Mouse (Mus musculus) kidney, postnatal 0 days (tissue): ENCODE results near the gene Slain2. TPM values are rescaled to one million over a fixed set of nuclear protein-coding genes. Genes with fewer than 3 reads are reported as not detected.

Experiments used
- ATAC-seq: fragments of 200-750 bp; cut with Nextera tagmentation; replicated peaks from 2 replicates; pipeline ENCODE4 v1.8.0; 2017; ENCODE audit warnings: low read depth, moderate number of reproducible peaks, moderate TSS enrichment, moderate library complexity; ENCODE audit not compliant: low FRiP score
- DNase-seq: peaks from one replicate; pipeline ENCODE4 v3.0.0-alpha.2; 2016; ENCODE audit warnings: low spot score
- H3K27ac ChIP-seq: fragments of 300-500 bp; sonication (generic); 2 replicates; pipeline ENCODE4 v1.5.1; 2014; ENCODE audit warnings: mild to moderate bottlenecking
- H3K27me3 ChIP-seq: fragments of 300-500 bp; sonication (generic); 2 replicates; pipeline ENCODE4 v1.6.1; 2014; ENCODE audit warnings: low read length, mixed read lengths; ENCODE audit not compliant: insufficient read depth
- H3K36me3 ChIP-seq: fragments of 300-500 bp; sonication (generic); 2 replicates; pipeline ENCODE4 v1.6.1; 2014; ENCODE audit warnings: low read length, mixed read lengths; ENCODE audit not compliant: insufficient read depth
- H3K4me1 ChIP-seq: fragments of 300-500 bp; sonication (generic); replicated peaks from 2 replicates; pipeline ENCODE4 v1.6.1; 2014; ENCODE audit warnings: antibody characterized with exemption, low read length, mixed read lengths; ENCODE audit not compliant: insufficient read depth
- H3K4me2 ChIP-seq: fragments of 300-500 bp; sonication (generic); 2 replicates; pipeline ENCODE4 v1.6.1; 2014; ENCODE audit warnings: mild to moderate bottlenecking, low read length, moderate library complexity, mixed read lengths
- H3K4me3 ChIP-seq: fragments of 300-500 bp; sonication (generic); replicated peaks from 2 replicates; pipeline ENCODE4 v1.5.1; 2014; ENCODE audit warnings: low read depth, low read length
- H3K9ac ChIP-seq: fragments of 300-500 bp; sonication (generic); 2 replicates; pipeline ENCODE4 v1.6.1; 2014; ENCODE audit warnings: low read depth, low read length
- H3K9me3 ChIP-seq: fragments of 300-500 bp; sonication (generic); replicated peaks from 2 replicates; pipeline ENCODE4 v1.6.1; 2016; ENCODE audit warnings: low read length, inconsistent platforms, mixed read lengths
- CTCF ChIP-seq: IDR thresholded peaks from 2 replicates; pipeline ENCODE4 v1.5.1; 2016; ENCODE audit warnings: antibody characterized with exemption, low read depth, mild to moderate bottlenecking, moderate library complexity
- WGBS: fragments of 180-500 bp; shearing (Covaris S2); extraction: QIAGEN DNeasy Blood & Tissue Kit; methylation state at CpG from one replicate; pipeline ENCODE4 v1.1.7; 2014; 5-methylcytosine and 5-hydroxymethylcytosine counted together
- polyA plus RNA-seq: library from polyadenylated mRNA; unstranded; fragments of >200 nt; fragmentation: Nextera tagmentation; extraction: Ambion mirVana; gene quantifications from 2 replicates; pipeline ENCODE4 v1.2.1, GENCODE M21; 2015

Gene Slain2
- polyA plus RNA-seq, 1 experiment from 2014 or later = 14.6 TPM

DNA sequence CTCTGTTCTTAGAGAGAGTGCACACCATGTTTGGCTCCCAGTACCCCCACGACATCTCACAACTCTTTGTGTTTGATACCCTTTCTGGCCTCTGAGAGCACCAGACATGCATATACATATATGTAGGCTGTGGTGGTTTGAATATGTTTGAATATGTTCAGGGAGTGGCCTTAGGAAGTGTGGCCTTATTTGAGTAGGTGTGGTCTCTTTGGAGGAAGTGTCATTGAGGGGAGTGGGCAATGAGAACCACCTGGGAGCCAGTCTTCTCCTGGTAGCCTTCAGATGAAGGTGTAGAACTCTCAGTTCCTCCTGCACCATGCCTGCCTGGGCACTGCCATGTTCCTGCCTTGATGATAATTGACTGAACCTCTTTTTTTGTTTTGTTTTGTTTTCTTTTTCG is 25.2 kb downstream of the Slain2 start:
- no peak for TF ChIP-seq CTCF
- H3K27ac ChIP-seq = no peak overlapping the region
- 97% methylated on average over 2 of the region's 2 CpGs for WGBS
- no peak overlapping the region for H3K4me3 ChIP-seq
- no peaks in the 10 kb centered on the region for H3K4me1 ChIP-seq
- H3K36me3 ChIP-seq = 0 out of 2 replicates have a peak, but pooled peaks cover 3% of the 10 kb centered on the region
- no peak overlapping the region for H3K9ac ChIP-seq
- no peak overlapping the region for H3K4me2 ChIP-seq
- H3K9me3 ChIP-seq = no peaks in the 10 kb centered on the region
- ATAC-seq (no peak), DNase-seq (no peak)
- no peaks in the 10 kb centered on the region for H3K27me3 ChIP-seq

DNA sequence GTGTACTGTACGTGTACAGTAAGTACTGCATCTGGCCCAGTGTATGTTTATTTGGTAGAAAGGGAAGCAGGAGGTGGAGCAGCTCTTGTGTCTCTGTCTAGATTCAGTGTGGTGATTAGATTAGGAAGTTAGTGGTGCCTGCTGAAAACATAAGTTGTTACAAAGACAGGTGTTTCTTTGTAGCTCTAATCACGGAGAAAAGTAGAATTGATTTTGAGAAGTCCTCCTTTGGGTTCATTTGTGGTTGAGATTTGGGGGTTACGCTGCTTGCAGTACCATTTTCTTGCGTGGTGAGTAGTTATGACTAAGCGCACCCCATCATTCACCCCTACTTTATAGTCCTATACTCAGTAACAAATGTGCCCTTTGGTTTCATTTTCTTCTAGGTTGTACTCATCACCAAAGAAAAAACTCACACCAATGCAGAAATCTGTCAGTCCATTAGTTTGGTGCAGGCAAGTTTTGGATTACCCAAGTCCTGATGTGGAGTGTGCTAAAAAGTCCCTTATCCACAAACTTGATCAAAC is 26.9 kb downstream of the Slain2 start:
- H3K36me3 ChIP-seq = 0 out of 2 replicates have a peak, but pooled peaks cover 3% of the 10 kb centered on the region
- H3K4me3 ChIP-seq = no peak overlapping the region
- no peak for DNase-seq
- TF ChIP-seq CTCF = no peak
- WGBS = 89% methylated on average over 5 of the region's 5 CpGs
- H3K27ac ChIP-seq = no peak overlapping the region
- H3K9me3 ChIP-seq = no peaks in the 10 kb centered on the region
- H3K4me1 ChIP-seq = no peaks in the 10 kb centered on the region
- no peak overlapping the region for H3K4me2 ChIP-seq
- no peaks in the 10 kb centered on the region for H3K27me3 ChIP-seq
- no peak for ATAC-seq
- no peak overlapping the region for H3K9ac ChIP-seq

DNA sequence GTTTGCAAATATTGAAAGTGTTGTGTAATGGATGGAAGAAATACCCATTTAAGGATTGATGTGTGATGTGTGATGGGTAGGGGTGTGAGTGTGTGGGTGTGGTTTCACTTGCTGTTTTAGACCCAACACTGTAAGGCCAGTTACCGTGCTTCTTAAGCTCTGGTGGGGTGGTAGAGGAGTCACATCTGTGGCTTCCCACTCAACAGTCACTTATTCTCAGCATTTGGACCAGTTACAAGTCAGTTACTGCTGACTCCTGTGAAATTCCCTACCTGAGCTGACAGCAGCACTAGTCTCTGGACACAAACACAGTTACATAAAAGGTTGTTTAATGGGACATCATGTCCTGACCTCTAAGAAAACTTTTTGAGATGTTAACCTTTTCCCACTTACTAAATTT is 34.0 kb downstream of the Slain2 start:
- Histone ChIP-seq H3K4me1 (no peaks in the 10 kb centered on the region), H3K9ac (no peak overlapping the region), H3K4me3 (no peak overlapping the region), H3K4me2 (no peak overlapping the region), H3K9me3 (no peaks in the 10 kb centered on the region), H3K36me3 (no peaks in the 10 kb centered on the region), H3K27me3 (no peaks in the 10 kb centered on the region), H3K27ac (no peak overlapping the region)
- TF ChIP-seq CTCF = no peak
- WGBS = 63% methylated on average over 1 of the region's 1 CpGs
- no peak for ATAC-seq
- DNase-seq = no peak

DNA sequence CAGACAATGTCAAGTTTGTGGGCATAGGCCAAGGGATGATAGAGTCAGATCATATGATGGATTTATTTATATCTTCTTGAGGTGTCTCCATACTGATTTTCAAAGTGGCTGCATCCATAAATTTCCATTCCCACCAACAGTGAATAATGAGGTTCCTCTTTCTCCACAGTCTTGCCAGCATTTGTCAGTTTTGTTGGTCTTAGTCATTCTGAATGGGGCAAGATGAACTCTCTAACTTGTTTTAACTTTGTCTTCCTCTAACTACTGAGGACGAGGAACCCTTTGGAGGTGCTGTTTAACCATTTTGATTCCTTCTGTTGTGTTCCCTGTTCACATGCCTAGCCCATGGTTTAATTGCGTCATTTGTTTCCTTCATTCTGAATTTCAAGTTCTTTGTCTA is 36.1 kb downstream of the Slain2 start:
- no peak for ATAC-seq
- H3K36me3 ChIP-seq = no peaks in the 10 kb centered on the region
- H3K4me1 ChIP-seq = no peaks in the 10 kb centered on the region
- no peak for DNase-seq
- 91% methylated on average over 2 of the region's 2 CpGs for WGBS
- H3K9me3 ChIP-seq = no peaks in the 10 kb centered on the region
- H3K4me2 ChIP-seq = no peak overlapping the region
- no peak for TF ChIP-seq CTCF
- no peaks in the 10 kb centered on the region for H3K27me3 ChIP-seq
- H3K9ac ChIP-seq = no peak overlapping the region
- no peak overlapping the region for H3K27ac ChIP-seq
- H3K4me3 ChIP-seq = no peak overlapping the region

DNA sequence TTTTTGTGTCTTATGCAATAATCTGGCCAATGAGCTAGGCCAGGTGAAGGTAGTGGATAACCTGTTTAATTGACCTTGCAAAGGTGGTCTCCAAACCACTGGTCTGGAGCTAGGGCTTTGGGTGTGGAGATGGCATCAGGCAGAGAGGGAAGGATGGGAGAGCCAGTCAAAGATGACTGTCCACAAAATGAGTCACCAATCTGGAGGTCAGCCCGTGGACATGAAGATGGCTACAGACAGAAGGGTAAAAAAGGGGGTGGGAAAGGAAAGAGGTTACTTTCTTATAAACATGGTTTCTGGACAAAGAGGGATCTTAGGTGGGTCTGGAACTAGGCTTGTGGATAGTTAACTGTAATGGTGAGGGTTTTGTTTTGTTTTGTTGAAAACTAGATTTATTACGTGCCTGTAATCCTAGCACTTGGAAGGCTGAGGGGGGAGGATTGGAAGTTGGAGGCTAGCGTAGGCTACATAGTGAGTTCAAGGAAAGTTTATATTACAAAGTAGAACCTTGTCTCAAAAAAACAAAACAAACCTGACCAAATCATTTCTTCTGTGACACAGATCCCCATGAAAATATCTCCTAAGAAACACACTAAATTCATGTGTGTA is 40.0 kb downstream of the Slain2 start:
- Histone ChIP-seq H3K4me1 (no peaks in the 10 kb centered on the region), H3K36me3 (peaks cover 10% of the 10 kb centered on the region; the same call in 1 of the 2 replicates), H3K4me3 (no peak overlapping the region), H3K4me2 (no peak overlapping the region), H3K9ac (no peak overlapping the region), H3K27ac (no peak overlapping the region), H3K27me3 (no peaks in the 10 kb centered on the region), H3K9me3 (no peaks in the 10 kb centered on the region)
- 28% methylated on average over 3 of the region's 3 CpGs for WGBS
- TF ChIP-seq CTCF = no peak
- no peak for ATAC-seq
- DNase-seq = peak; percentile 70

DNA sequence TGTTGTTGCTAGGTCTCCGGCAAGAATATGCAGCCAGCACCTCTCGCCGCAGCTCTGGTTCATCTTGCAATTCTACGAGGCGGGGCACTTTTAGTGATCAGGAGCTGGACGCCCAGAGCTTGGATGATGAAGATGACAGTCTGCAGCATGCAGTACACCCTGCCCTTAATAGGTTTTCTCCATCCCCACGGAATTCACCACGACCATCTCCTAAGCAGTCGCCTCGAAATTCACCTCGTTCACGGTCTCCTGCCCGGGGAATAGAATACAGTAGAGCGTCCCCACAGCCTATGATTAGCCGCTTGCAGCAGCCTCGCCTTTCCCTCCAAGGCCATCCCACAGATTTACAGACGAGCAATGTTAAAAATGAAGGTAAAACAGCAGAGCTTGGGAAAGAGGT is 43.2 kb downstream of the Slain2 start:
- Histone ChIP-seq H3K36me3 (peaks cover 10% of the 10 kb centered on the region; the same call in 1 of the 2 replicates), H3K4me1 (no peaks in the 10 kb centered on the region), H3K27me3 (no peaks in the 10 kb centered on the region), H3K27ac (no peak overlapping the region), H3K4me3 (no peak overlapping the region), H3K9me3 (no peaks in the 10 kb centered on the region), H3K4me2 (no peak overlapping the region), H3K9ac (no peak overlapping the region)
- DNase-seq (no peak), ATAC-seq (no peak)
- no peak for TF ChIP-seq CTCF
- 65% methylated on average over 17 of the region's 17 CpGs for WGBS
